Comparison of ENCODE assay signal across 21 mouse cellular contexts in genomic region chr8:117222396-117222795, GRCm38 (mm10). TPM values are rescaled to one million over a fixed set of nuclear protein-coding genes. Genes with fewer than 3 reads are reported as not detected.
DNase-seq lines count a peak whose midpoint lies in the region; ATAC-seq lines count a peak whose summit lies in the region.
"Had no signal": no experiment of that assay in that cellular context is flagged by ENCODE, and none has a peak within 500 bp of the region (broad histone marks: within the 10 kb centered on the region; RNA-seq: fewer than 3 reads in every experiment).

No protein-coding gene starts in this region.

- no peak overlapping the region for H3K4me3 ChIP-seq in kidney, embryonic 15.5 days (replicated peaks)
- H3K4me3 ChIP-seq: embryonic facial prominence, embryonic 10.5 days; forebrain, embryonic 10.5 days; heart, embryonic 15.5 days; hindbrain, embryonic 15.5 days; limb, embryonic 15.5 days had no signal

- no peak overlapping the region for H3K27ac ChIP-seq in kidney, embryonic 15.5 days
- H3K27ac ChIP-seq: embryonic facial prominence, embryonic 10.5 days; forebrain, embryonic 10.5 days; heart, embryonic 15.5 days; hindbrain, embryonic 15.5 days; limb, embryonic 15.5 days; liver, embryonic 14.5 days had no signal

- H3K4me2 ChIP-seq in kidney, embryonic 15.5 days: no peak overlapping the region
- H3K4me2 ChIP-seq: heart, embryonic 15.5 days; hindbrain, embryonic 15.5 days; limb, embryonic 15.5 days had no signal

- no peak for ATAC-seq in kidney, embryonic 15.5 days (replicated peaks; ENCODE audit: low FRiP score)
- no peak for ATAC-seq in erythroblast, adult 5-6 weeks (replicated peaks; ENCODE audit: low FRiP score, poor library complexity, severe bottlenecking)
- ATAC-seq: forebrain, embryonic 16.5 days had no signal

- no peak overlapping the region for H3K9ac ChIP-seq in kidney, embryonic 15.5 days
- H3K9ac ChIP-seq: heart, embryonic 15.5 days; hindbrain, embryonic 15.5 days; limb, embryonic 15.5 days; liver, embryonic 14.5 days had no signal

- DNase-seq in cerebellum, postnatal 10 days: peak; percentile 54 to 56
- no peak for DNase-seq in cerebellum, adult 8-10 months
- DNase-seq in kidney, postnatal 10 days: peak; percentile 50
- peak; percentile 33 for DNase-seq in lung, postnatal 14 days
- no peak for DNase-seq in lung, adult 18-20 months
- DNase-seq in testis, postnatal 10 days (ENCODE audit: low spot score): peak; percentile 68
- DNase-seq: B cell, adult 2 months; cerebellum, adult 2 months; gastrocnemius, postnatal 36 days; midbrain, embryonic 14.5 days had no signal

- peaks cover 5% of the 10 kb centered on the region for H3K4me1 ChIP-seq in kidney, embryonic 15.5 days
- H3K4me1 ChIP-seq: limb, embryonic 15.5 days had no signal

- no peaks in the 10 kb centered on the region for H3K9me3 ChIP-seq in kidney, embryonic 15.5 days (replicated peaks)
- H3K9me3 ChIP-seq: embryonic facial prominence, embryonic 10.5 days; forebrain, embryonic 10.5 days; G1E; heart, embryonic 15.5 days; hindbrain, embryonic 15.5 days; limb, embryonic 15.5 days had no signal

- no peaks in the 10 kb centered on the region for H3K36me3 ChIP-seq in kidney, embryonic 15.5 days
- H3K36me3 ChIP-seq: embryonic facial prominence, embryonic 10.5 days; forebrain, embryonic 10.5 days; heart, embryonic 15.5 days; hindbrain, embryonic 15.5 days; limb, embryonic 15.5 days had no signal

- WGBS in kidney, embryonic 15.5 days: 76% methylated on average over 6 of the region's 6 CpGs

- H3K27me3 ChIP-seq in kidney, embryonic 15.5 days: no peaks in the 10 kb centered on the region
- H3K27me3 ChIP-seq: CH12.LX; heart, embryonic 15.5 days; hindbrain, embryonic 15.5 days; limb, embryonic 15.5 days had no signal

RNA-seq across cellular contexts. Expression of gene Cmip, which starts 34.5 kb away (rescaled TPM):
- 20.5 and 21.8 TPM in 2 replicates for polyA plus RNA-seq in kidney, embryonic 15.5 days (2015; fragmentation: Nextera tagmentation; extraction: Ambion mirVana)
- total RNA-seq in erythroblast, adult 5-6 weeks (2015; ENCODE audit: low replicate concordance): 25.1 and 34.8 TPM in 2 replicates
- total RNA-seq in erythroblast, adult 5-6 weeks (2017; ENCODE audit: low replicate concordance): 23.0 and 28.3 TPM in 2 replicates

Comparison
In these comparisons a context has a peak if more than half of its experiments do, and no peak if none do; other contexts are left out.
1. DNase-seq: peak in cerebellum, postnatal 10 days (2 of 2), kidney, postnatal 10 days (single experiment), lung, postnatal 14 days (single experiment) and testis, postnatal 10 days (single experiment); none in cerebellum, adult 8-10 months (single experiment) and lung, adult 18-20 months (0 of 2).